Mouse (Mus musculus) thymus, postnatal 10 days (tissue): Measurements from ENCODE around the gene Vstm2l.
A peak's percentile ranks its signal among the peaks of the same experiment; 100 is the strongest.

Experiments
- DNase-seq, 2 experiments: peaks; one replicate each; pipeline ENCODE4 v3.0.0; 2021; ENCODE audit warnings: low spot score in 2 of 2

Gene Vstm2l

GRCm38 (mm10) chr2:157914105-157914764 is at the start of gene Vstm2l:
Vstm2l (plus strand) TSS chr2:157914653.
- DNase-seq, result no peak

- DNase-seq, result no peak
Observed at GRCm38 (mm10) chr2:157867126-157867525, 47.3 kb upstream of the Vstm2l start.

GRCm38 (mm10) chr2:157870247-157870646 is 44.2 kb upstream of the Vstm2l start:
- no peak for DNase-seq

GRCm38 (mm10) chr2:157873223-157873622 is 41.2 kb upstream of the Vstm2l start:
- no peak for DNase-seq

GRCm38 (mm10) chr2:157873691-157874090 is 40.8 kb upstream of the Vstm2l start:
- no peak for DNase-seq

GRCm38 (mm10) chr2:157875111-157875510 is 39.3 kb upstream of the Vstm2l start:
- no peak for DNase-seq

GRCm38 (mm10) chr2:157877394-157877793 is 37.1 kb upstream of the Vstm2l start:
- no peak for DNase-seq

GRCm38 (mm10) chr2:157877967-157878366 is 36.5 kb upstream of the Vstm2l start:
- no peak for DNase-seq

- DNase-seq, result no peak
Observed at GRCm38 (mm10) chr2:157881939-157882338, 32.5 kb upstream of the Vstm2l start.

GRCm38 (mm10) chr2:157887275-157888025 is 27.0 kb upstream of the Vstm2l start:
- DNase-seq, result no peak

GRCm38 (mm10) chr2:157891166-157891565 is 23.3 kb upstream of the Vstm2l start:
- DNase-seq, result no peak

- DNase-seq, result no peak
Observed at GRCm38 (mm10) chr2:157897131-157897530, 17.3 kb upstream of the Vstm2l start.

GRCm38 (mm10) chr2:157913204-157913636 is 1.2 kb upstream of the Vstm2l start:
- DNase-seq, result peak; percentile 40 to 82

GRCm38 (mm10) chr2:157913705-157914104 is 748 bp upstream of the Vstm2l start:
- DNase-seq, result no peak

- no peak for DNase-seq
Observed at GRCm38 (mm10) chr2:157914889-157915517, 550 bp downstream of the Vstm2l start.

- DNase-seq, result no peak
Observed at GRCm38 (mm10) chr2:157918529-157918928, 4.1 kb downstream of the Vstm2l start.

- DNase-seq, result no peak
Observed at GRCm38 (mm10) chr2:157921551-157921950, 7.1 kb downstream of the Vstm2l start.

- no peak for DNase-seq
Observed at GRCm38 (mm10) chr2:157923406-157923805, 9.0 kb downstream of the Vstm2l start.

GRCm38 (mm10) chr2:157924504-157924903 is 10.1 kb downstream of the Vstm2l start:
- DNase-seq, result no peak

GRCm38 (mm10) chr2:157926502-157926901 is 12.0 kb downstream of the Vstm2l start:
- no peak for DNase-seq

GRCm38 (mm10) chr2:157926927-157927326 is 12.5 kb downstream of the Vstm2l start:
- DNase-seq, result no peak

- no peak for DNase-seq
Observed at GRCm38 (mm10) chr2:157927397-157927796, 12.9 kb downstream of the Vstm2l start.

- DNase-seq, result no peak
Observed at GRCm38 (mm10) chr2:157927815-157928214, 13.4 kb downstream of the Vstm2l start.
